Mouse (Mus musculus) lung, postnatal 0 days (tissue): ENCODE data around the gene Plin5. TPM values are rescaled to one million over a fixed set of nuclear protein-coding genes. Genes with fewer than 3 reads are reported as not detected.

Experiments used
- ATAC-seq: fragments of 200-750 bp; cut with Nextera tagmentation; 2 replicates; pipeline ENCODE4 v1.8.0; 2017; ENCODE audit warnings: moderate library complexity
- DNase-seq: peaks from one replicate; pipeline ENCODE4 v3.0.0-alpha.2; 2016; ENCODE audit warnings: low spot score
- H3K27ac ChIP-seq: fragments of 300-500 bp; sonication (generic); 2 replicates; pipeline ENCODE4 v1.5.1; 2014; ENCODE audit warnings: antibody characterized with exemption, mild to moderate bottlenecking, low read length, mixed read lengths
- H3K27me3 ChIP-seq: fragments of 300-500 bp; sonication (generic); replicated peaks from 2 replicates; pipeline ENCODE4 v1.6.1; 2014; ENCODE audit warnings: low read length, mixed read lengths; ENCODE audit not compliant: insufficient read depth
- H3K36me3 ChIP-seq: fragments of 300-500 bp; sonication (generic); 2 replicates; pipeline ENCODE4 v1.6.1; 2014; ENCODE audit warnings: low read length, mixed read lengths; ENCODE audit not compliant: insufficient read depth
- H3K4me1 ChIP-seq: fragments of 300-500 bp; sonication (generic); 2 replicates; pipeline ENCODE4 v1.6.1; 2014; ENCODE audit warnings: antibody characterized with exemption, low read depth, low read length, mixed read lengths; ENCODE audit not compliant: insufficient read depth
- H3K4me2 ChIP-seq: fragments of 300-500 bp; sonication (generic); replicated peaks from 2 replicates; pipeline ENCODE4 v1.6.1; 2014; ENCODE audit warnings: low read depth, mild to moderate bottlenecking, low read length, moderate library complexity, mixed read lengths
- H3K4me3 ChIP-seq: fragments of 300-500 bp; sonication (generic); 2 replicates; pipeline ENCODE4 v1.5.1; 2014; ENCODE audit warnings: low read depth, low read length
- H3K9ac ChIP-seq: fragments of 300-500 bp; sonication (generic); replicated peaks from 2 replicates; pipeline ENCODE4 v1.6.1; 2014; ENCODE audit warnings: low read depth, mild to moderate bottlenecking
- H3K9me3 ChIP-seq: fragments of 300-500 bp; sonication (generic); 2 replicates; pipeline ENCODE4 v1.6.1; 2016; ENCODE audit warnings: low read length, mixed read lengths
- CTCF ChIP-seq: IDR thresholded peaks from 2 replicates; pipeline ENCODE4 v1.5.1; 2016; ENCODE audit warnings: antibody characterized with exemption, mild to moderate bottlenecking
- EP300 ChIP-seq: IDR thresholded peaks from 2 replicates; pipeline ENCODE4 v1.6.1; 2016; ENCODE audit warnings: antibody characterized with exemption, mild to moderate bottlenecking, control low read depth
- WGBS: fragments of 180-500 bp; shearing (Covaris S2); extraction: QIAGEN DNeasy Blood & Tissue Kit; methylation state at CpG from one replicate; pipeline ENCODE4 v1.1.7; 2014; 5-methylcytosine and 5-hydroxymethylcytosine counted together
- polyA plus RNA-seq: library from polyadenylated mRNA; unstranded; fragments of >200 nt; fragmentation: Nextera tagmentation; extraction: Ambion mirVana; gene quantifications from 2 replicates; pipeline ENCODE4 v1.2.1, GENCODE M21; 2015

Gene Plin5
- polyA plus RNA-seq, 1 experiment from 2014 or later, result 3.2 TPM

DNA sequence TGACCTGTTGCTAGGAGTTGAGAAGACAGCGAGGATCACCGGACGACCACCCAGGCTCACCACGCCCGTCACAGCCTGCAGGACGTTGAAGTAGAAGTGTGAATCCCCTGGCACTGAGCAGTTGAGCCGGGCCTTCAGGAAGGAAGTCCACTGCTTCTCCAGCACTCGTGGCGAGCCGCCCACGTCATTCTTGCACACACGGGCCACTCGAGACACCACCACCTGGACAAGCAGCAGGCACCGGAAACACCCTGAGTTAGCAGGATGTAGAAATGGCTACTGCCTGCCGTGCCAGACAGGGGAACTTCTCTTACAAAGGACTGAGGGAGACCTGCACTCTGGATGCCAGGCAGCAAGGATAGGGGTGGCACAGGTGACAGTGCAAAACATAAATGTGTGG, 10.8 kb upstream of the Plin5 start:
- DNase-seq (no peak), ATAC-seq (no peak)
- Histone ChIP-seq H3K9me3 (no peaks in the 10 kb centered on the region), H3K4me1 (no peaks in the 10 kb centered on the region), H3K27ac (no peak overlapping the region), H3K9ac (no peak overlapping the region), H3K4me2 (no peak overlapping the region), H3K27me3 (peaks cover 7% of the 10 kb centered on the region; the same call in 1 of the 2 replicates), H3K36me3 (no peaks in the 10 kb centered on the region), H3K4me3 (no peak overlapping the region)
- WGBS, result 59% methylated on average over 15 of the region's 15 CpGs
- TF ChIP-seq CTCF (no peak), EP300 (no peak)

DNA sequence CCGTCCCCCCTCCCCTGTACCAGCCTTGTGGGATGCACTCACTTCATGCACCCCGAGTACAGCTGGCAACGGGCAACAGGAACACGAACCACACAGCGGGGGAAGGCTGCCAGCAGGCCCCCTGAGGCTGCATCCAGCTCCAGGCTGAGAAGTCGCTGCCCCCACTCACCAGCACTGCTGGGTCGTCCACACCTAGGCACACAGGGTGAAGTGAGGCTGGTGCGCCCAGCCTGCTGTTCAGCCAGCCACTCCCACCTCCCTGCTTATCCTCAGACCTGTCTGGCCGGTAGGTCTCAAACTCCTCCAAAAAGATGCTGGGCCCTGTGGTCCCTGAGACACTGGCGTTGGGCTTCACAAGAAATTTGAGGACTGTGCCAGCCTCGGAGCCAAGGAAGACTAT, 8.8 kb upstream of the Plin5 start:
- DNase-seq, result no peak
- 65% methylated on average over 11 of the region's 11 CpGs for WGBS
- Histone ChIP-seq H3K36me3 (no peaks in the 10 kb centered on the region), H3K27ac (no peak overlapping the region), H3K4me1 (no peaks in the 10 kb centered on the region), H3K4me2 (no peak overlapping the region), H3K4me3 (no peak overlapping the region), H3K9me3 (peaks cover 6% of the 10 kb centered on the region; the same call in 1 of the 2 replicates), H3K9ac (no peak overlapping the region), H3K27me3 (peaks cover 7% of the 10 kb centered on the region; the same call in 1 of the 2 replicates)
- TF ChIP-seq EP300 (no peak), CTCF (no peak)
- no peak for ATAC-seq

- ATAC-seq (no peak), DNase-seq (no peak)
- Histone ChIP-seq H3K36me3 (no peaks in the 10 kb centered on the region), H3K4me3 (no peak overlapping the region), H3K9ac (no peak overlapping the region), H3K27ac (no peak overlapping the region), H3K4me2 (no peak overlapping the region), H3K27me3 (peaks cover 7% of the 10 kb centered on the region; the same call in 1 of the 2 replicates), H3K4me1 (no peaks in the 10 kb centered on the region), H3K9me3 (peaks cover 6% of the 10 kb centered on the region; the same call in 1 of the 2 replicates)
- 84% methylated on average over 4 of the region's 4 CpGs for WGBS
- no peak for TF ChIP-seq EP300
- no peak for TF ChIP-seq CTCF
Observed at GRCm38 (mm10) chr17:56125276-56125630, 7.9 kb upstream of the Plin5 start.

GRCm38 (mm10) chr17:56124377-56125275, 7.2 kb upstream of the Plin5 start:
- no peak overlapping the region for H3K9ac ChIP-seq
- peak overlapping the region; percentile 67 for H3K4me2 ChIP-seq
- H3K27me3 ChIP-seq, result peaks cover 7% of the 10 kb centered on the region; the same call in 1 of the 2 replicates
- peak; percentile 75 for TF ChIP-seq CTCF
- no peak for TF ChIP-seq EP300
- no peaks in the 10 kb centered on the region for H3K36me3 ChIP-seq
- DNase-seq (peak; percentile 44), ATAC-seq (no peak)
- no peaks in the 10 kb centered on the region; the same call in 1 of the 2 replicates for H3K4me1 ChIP-seq
- WGBS, result 21% methylated on average over 43 of the region's 59 CpGs
- peak overlapping the region; percentile 32 for H3K4me3 ChIP-seq
- H3K27ac ChIP-seq, result no peak overlapping the region
- peaks cover 6% of the 10 kb centered on the region; the same call in 1 of the 2 replicates for H3K9me3 ChIP-seq

DNA sequence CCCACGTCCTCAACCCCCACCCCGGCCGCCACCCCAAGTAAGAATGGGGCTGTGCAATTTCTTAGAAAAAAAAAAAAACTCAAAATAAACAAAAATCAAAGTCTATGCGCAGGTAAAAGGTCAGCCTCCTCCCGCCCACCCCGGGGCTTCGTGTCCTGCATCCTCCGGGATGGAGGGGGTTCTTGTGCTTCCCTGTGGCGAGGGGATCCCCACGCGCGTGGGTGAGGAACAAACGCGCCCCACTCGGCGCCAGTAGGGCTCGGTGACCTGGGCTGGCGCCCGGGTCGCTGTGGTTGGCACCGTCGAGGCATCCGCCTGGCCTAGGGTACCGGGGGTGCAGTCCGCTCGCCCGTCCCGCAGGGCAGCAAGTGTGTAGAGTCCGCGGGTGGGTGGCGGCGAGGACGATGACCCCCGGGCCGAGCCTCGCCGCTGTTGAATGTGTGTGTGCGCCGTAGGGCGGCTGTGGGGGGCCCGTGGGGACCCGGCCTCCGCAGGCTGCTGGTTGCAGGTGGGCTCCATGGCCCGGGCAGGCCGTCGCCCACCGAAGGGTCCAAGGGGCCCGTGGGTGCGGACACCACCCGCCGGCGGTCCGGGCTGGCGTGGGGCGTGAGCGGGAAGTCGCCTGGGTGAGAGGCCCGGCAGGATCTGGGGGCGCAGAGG, 6.4 kb upstream of the Plin5 start:
- TF ChIP-seq EP300, result no peak
- TF ChIP-seq CTCF, result no peak
- no peak overlapping the region for H3K9ac ChIP-seq
- ATAC-seq, result no peak
- H3K4me1 ChIP-seq, result no peaks in the 10 kb centered on the region; the same call in 1 of the 2 replicates
- H3K9me3 ChIP-seq, result peaks cover 6% of the 10 kb centered on the region; the same call in 1 of the 2 replicates
- H3K27ac ChIP-seq, result no peak overlapping the region
- peaks cover 7% of the 10 kb centered on the region; the same call in 1 of the 2 replicates for H3K27me3 ChIP-seq
- 46% methylated on average over 57 of the region's 59 CpGs for WGBS
- no peaks in the 10 kb centered on the region for H3K36me3 ChIP-seq
- DNase-seq, result no peak
- peak overlapping the region; percentile 67 for H3K4me2 ChIP-seq
- H3K4me3 ChIP-seq, result peak overlapping the region; percentile 32

DNA sequence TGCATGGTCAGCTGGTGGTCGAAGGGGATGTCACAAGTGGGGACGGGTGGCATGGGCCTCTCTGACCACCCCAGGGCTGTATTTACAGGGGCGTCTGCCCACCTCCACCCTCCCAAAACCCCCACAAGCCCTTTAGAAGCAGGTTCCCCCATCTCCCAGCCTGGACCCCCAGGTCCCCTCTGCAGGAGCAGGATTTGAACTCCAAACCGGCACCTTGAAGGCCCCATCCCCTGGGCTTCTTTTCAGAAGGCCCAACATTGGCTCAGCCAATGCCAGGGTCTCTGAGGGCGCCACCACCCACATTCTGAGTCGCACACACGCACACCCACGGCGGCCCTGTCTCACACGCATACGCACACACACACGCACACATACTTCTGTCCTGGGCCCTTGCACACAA, 5.8 kb upstream of the Plin5 start:
- no peak overlapping the region for H3K9ac ChIP-seq
- 93% methylated on average over 12 of the region's 12 CpGs for WGBS
- TF ChIP-seq CTCF (no peak), EP300 (no peak)
- peaks cover 6% of the 10 kb centered on the region; the same call in 1 of the 2 replicates for H3K9me3 ChIP-seq
- no peak for DNase-seq
- peaks cover 7% of the 10 kb centered on the region for H3K27me3 ChIP-seq
- no peak for ATAC-seq
- H3K36me3 ChIP-seq, result no peaks in the 10 kb centered on the region
- no peak overlapping the region for H3K27ac ChIP-seq
- H3K4me1 ChIP-seq, result no peaks in the 10 kb centered on the region; the same call in 1 of the 2 replicates
- no peak overlapping the region for H3K4me2 ChIP-seq
- H3K4me3 ChIP-seq, result no peak overlapping the region
